Mouse (Mus musculus) heart, embryonic 16.5 days (tissue): ENCODE measurements around the gene Cers5. TPM values are rescaled to one million over a fixed set of nuclear protein-coding genes. Genes with fewer than 3 reads are reported as not detected.

Experiments used
- ATAC-seq: fragments of 200-750 bp; cut with Nextera tagmentation; replicated peaks from 2 replicates; pipeline ENCODE4 v1.8.0; 2017; ENCODE audit warnings: moderate number of reproducible peaks; ENCODE audit not compliant: insufficient read depth, low FRiP score; ENCODE audit errors: extremely low read depth
- H3K27ac ChIP-seq: fragments of 300-500 bp; sonication (generic); 2 replicates; pipeline ENCODE4 v1.5.1; 2014; ENCODE audit warnings: mild to moderate bottlenecking, low read length, control low read depth, moderate library complexity
- H3K27me3 ChIP-seq: fragments of 300-500 bp; sonication (generic); 2 replicates; pipeline ENCODE4 v1.6.1; 2014; ENCODE audit warnings: low read length, mixed read lengths; ENCODE audit not compliant: control insufficient read depth, insufficient read depth
- H3K36me3 ChIP-seq: fragments of 300-500 bp; sonication (generic); 2 replicates; pipeline ENCODE4 v1.6.1; 2014; ENCODE audit not compliant: control insufficient read depth, insufficient read depth
- H3K4me1 ChIP-seq: fragments of 300-500 bp; sonication (generic); 2 replicates; pipeline ENCODE4 v1.6.1; 2014; ENCODE audit warnings: low read length, mixed read lengths; ENCODE audit not compliant: control insufficient read depth, insufficient read depth
- H3K4me2 ChIP-seq: fragments of 300-500 bp; sonication (generic); 2 replicates; pipeline ENCODE4 v1.6.1; 2014; ENCODE audit warnings: low read depth, mild to moderate bottlenecking, control low read depth, low read length
- H3K4me3 ChIP-seq: fragments of 300-500 bp; sonication (generic); 2 replicates; pipeline ENCODE4 v1.5.1; 2014; ENCODE audit warnings: mild to moderate bottlenecking, control low read depth, low read length
- H3K9ac ChIP-seq: fragments of 300-500 bp; sonication (generic); 2 replicates; pipeline ENCODE4 v1.6.1; 2014; ENCODE audit warnings: low read length, control low read depth
- H3K9me3 ChIP-seq: fragments of 300-500 bp; sonication (generic); replicated peaks from 2 replicates; pipeline ENCODE4 v1.6.1; 2016; ENCODE audit warnings: low read length; ENCODE audit not compliant: control insufficient read depth
- WGBS: fragments of 180-500 bp; shearing (Covaris S2); extraction: QIAGEN DNeasy Blood & Tissue Kit; methylation state at CpG from one replicate; pipeline ENCODE4 v1.1.7; 2014; 5-methylcytosine and 5-hydroxymethylcytosine counted together
- polyA plus RNA-seq: library from polyadenylated mRNA; unstranded; fragments of >200 nt; fragmentation: Nextera tagmentation; extraction: Ambion mirVana; gene quantifications from 2 replicates; pipeline ENCODE4 v1.2.1, GENCODE M21; 2015

Gene Cers5
- polyA plus RNA-seq, 1 experiment from 2014 or later = 50.7 TPM

DNA sequence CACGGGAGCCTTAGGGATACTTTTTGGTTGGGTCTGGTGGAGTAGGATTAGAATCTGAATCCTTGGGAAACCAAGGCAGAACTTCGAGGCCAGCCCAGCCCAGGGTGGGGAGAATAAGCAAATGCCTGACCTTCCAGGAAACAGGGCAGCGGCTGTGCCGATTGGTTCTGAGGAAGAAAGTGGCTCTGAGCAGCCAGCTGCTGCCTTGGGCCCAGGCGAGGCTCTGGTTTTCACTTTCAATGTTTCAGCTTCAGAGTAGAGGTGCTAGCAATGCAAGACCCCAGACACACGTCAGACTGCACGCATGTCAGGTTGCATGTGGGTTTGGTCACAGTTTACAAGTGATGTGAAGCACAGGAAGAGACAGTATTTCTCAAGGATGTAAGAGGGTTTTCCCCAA lies 39.4 kb upstream of the Cers5 start:
- Histone ChIP-seq H3K9ac (no peak overlapping the region), H3K4me3 (no peak overlapping the region), H3K27ac (no peak overlapping the region; the same call in 1 of the 2 replicates), H3K4me1 (peaks cover 21% of the 10 kb centered on the region), H3K9me3 (peaks cover 3% of the 10 kb centered on the region; the same call in 1 of the 2 replicates), H3K4me2 (no peak overlapping the region), H3K36me3 (peaks cover 12% of the 10 kb centered on the region), H3K27me3 (no peaks in the 10 kb centered on the region)
- 63% methylated on average over 7 of the region's 7 CpGs for WGBS
- no peak for ATAC-seq

- WGBS = 51% methylated on average over 21 of the region's 21 CpGs
- peaks cover 11% of the 10 kb centered on the region for H3K36me3 ChIP-seq
- no peak overlapping the region for H3K4me3 ChIP-seq
- 0 out of 2 replicates have a peak overlapping the region, but pooled peaks have one; percentile 1 for H3K9ac ChIP-seq
- peak overlapping the region; percentile 32 for H3K27ac ChIP-seq
- no peaks in the 10 kb centered on the region for H3K27me3 ChIP-seq
- peak overlapping the region; percentile 3; the same call in 1 of the 2 replicates for H3K4me2 ChIP-seq
- no peak for ATAC-seq
- H3K4me1 ChIP-seq = peaks cover 23% of the 10 kb centered on the region
- no peaks in the 10 kb centered on the region for H3K9me3 ChIP-seq
These were observed 35.4 kb upstream of the Cers5 start for GRCm38 (mm10) chr15:99807776-99808735.

DNA sequence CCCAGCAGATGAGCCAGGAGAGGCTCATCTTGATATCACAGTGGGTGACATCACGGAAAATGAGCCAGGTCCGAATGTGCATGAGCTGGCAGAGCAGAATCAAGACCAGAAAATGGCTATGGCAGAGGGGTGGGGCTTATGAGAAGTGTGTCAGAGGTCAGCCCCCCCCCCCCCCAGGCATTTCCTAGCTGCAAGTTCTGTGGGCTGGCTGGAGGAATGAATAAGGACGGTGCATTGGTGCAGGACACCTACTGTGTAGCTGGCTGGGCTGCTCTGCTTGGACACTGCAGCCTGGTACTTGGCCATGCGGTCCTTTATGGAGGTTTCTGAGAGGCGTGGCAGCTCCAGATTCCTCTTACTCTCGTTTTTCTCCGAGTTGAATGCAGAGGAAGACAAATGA lies 33.5 kb upstream of the Cers5 start:
- peaks cover 32% of the 10 kb centered on the region for H3K4me1 ChIP-seq
- H3K27ac ChIP-seq = no peak overlapping the region
- no peaks in the 10 kb centered on the region for H3K9me3 ChIP-seq
- no peak overlapping the region for H3K4me2 ChIP-seq
- 47% methylated on average over 7 of the region's 7 CpGs for WGBS
- ATAC-seq = no peak
- no peak overlapping the region for H3K9ac ChIP-seq
- H3K27me3 ChIP-seq = no peaks in the 10 kb centered on the region
- H3K36me3 ChIP-seq = peaks cover 11% of the 10 kb centered on the region
- no peak overlapping the region for H3K4me3 ChIP-seq

GRCm38 (mm10) chr15:99805673-99806072 lies 33.0 kb upstream of the Cers5 start:
- 97% methylated on average over 4 of the region's 4 CpGs for WGBS
- Histone ChIP-seq H3K9ac (no peak overlapping the region), H3K4me3 (no peak overlapping the region), H3K27ac (no peak overlapping the region), H3K4me2 (no peak overlapping the region), H3K27me3 (no peaks in the 10 kb centered on the region), H3K4me1 (peaks cover 32% of the 10 kb centered on the region), H3K36me3 (peaks cover 11% of the 10 kb centered on the region), H3K9me3 (no peaks in the 10 kb centered on the region)
- ATAC-seq = no peak

DNA sequence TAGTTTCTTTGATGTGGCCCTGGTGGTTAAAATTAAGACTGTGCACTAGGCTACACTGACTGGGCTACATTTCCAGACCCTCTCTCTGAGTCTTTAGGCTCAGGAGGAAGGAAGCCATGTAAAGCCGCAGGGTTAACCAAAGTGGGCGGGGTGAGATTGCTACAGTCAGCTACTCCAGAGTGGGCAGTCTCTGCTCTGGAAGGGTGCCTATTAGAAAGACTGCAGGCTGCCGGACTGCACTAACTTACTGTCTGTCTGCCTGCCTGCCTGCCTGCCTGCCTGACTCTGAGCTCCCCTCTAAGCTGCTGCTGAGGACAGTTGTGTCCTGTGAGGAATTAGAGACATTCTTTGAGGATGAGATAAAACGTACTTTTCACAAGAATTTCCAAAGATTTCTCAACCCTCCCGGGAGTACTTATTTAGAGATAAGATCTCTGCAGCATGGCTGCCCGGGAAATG lies 30.5 kb upstream of the Cers5 start:
- peak overlapping the region; percentile 40 for H3K27ac ChIP-seq
- H3K4me3 ChIP-seq = no peak overlapping the region
- 11% methylated on average over 6 of the region's 6 CpGs for WGBS
- peak; percentile 72 for ATAC-seq
- H3K4me1 ChIP-seq = peaks cover 28% of the 10 kb centered on the region
- no peak overlapping the region for H3K9ac ChIP-seq
- H3K9me3 ChIP-seq = no peaks in the 10 kb centered on the region
- H3K27me3 ChIP-seq = no peaks in the 10 kb centered on the region
- H3K4me2 ChIP-seq = peak overlapping the region; percentile 1; the same call in 1 of the 2 replicates
- peaks cover 16% of the 10 kb centered on the region for H3K36me3 ChIP-seq

GRCm38 (mm10) chr15:99801885-99802572 lies 29.3 kb upstream of the Cers5 start:
- 36% methylated on average over 24 of the region's 24 CpGs for WGBS
- 0 out of 2 replicates have a peak, but pooled peaks have one; percentile 37 for ATAC-seq
- Histone ChIP-seq H3K4me2 (peak overlapping the region; percentile 47), H3K36me3 (peaks cover 20% of the 10 kb centered on the region), H3K27ac (peak overlapping the region; percentile 83), H3K4me1 (peaks cover 18% of the 10 kb centered on the region), H3K9me3 (no peaks in the 10 kb centered on the region), H3K27me3 (no peaks in the 10 kb centered on the region), H3K4me3 (peak overlapping the region; percentile 16; the same call in 1 of the 2 replicates), H3K9ac (peak overlapping the region; percentile 28; the same call in 1 of the 2 replicates)

DNA sequence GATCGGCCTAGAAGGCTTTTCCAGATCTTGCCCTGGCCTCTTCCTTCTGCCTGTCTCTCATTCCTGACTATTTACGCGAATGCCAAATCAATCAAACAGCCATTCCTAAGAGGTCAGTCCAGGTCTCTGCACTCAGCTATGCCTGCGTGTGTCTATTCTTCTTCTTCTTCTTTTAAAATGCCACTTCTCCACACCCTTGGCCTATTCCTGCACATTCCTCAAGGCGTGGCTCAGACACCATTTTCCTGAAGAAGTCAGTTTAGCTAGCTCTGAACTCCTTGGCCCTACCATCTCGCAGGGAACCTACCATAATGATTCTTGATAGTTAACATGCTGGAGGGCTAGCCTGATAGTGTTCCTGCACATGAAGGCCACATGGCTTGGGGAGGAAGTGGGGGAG lies 27.0 kb upstream of the Cers5 start:
- ATAC-seq = no peak
- Histone ChIP-seq H3K27me3 (no peaks in the 10 kb centered on the region), H3K27ac (no peak overlapping the region), H3K36me3 (peaks cover 19% of the 10 kb centered on the region), H3K4me2 (no peak overlapping the region), H3K4me1 (peaks cover 18% of the 10 kb centered on the region), H3K9ac (no peak overlapping the region), H3K9me3 (no peaks in the 10 kb centered on the region), H3K4me3 (no peak overlapping the region)
- 75% methylated on average over 6 of the region's 6 CpGs for WGBS

GRCm38 (mm10) chr15:99797898-99798297 lies 25.2 kb upstream of the Cers5 start:
- Histone ChIP-seq H3K9me3 (no peaks in the 10 kb centered on the region), H3K27ac (no peak overlapping the region)
- WGBS = 66% methylated on average over 5 of the region's 5 CpGs

More at GRCm38 (mm10) chr15:99797898-99798297, 25.2 kb upstream of the Cers5 start:
- Histone ChIP-seq H3K36me3 (peaks cover 23% of the 10 kb centered on the region), H3K4me3 (no peak overlapping the region), H3K9ac (no peak overlapping the region), H3K4me2 (no peak overlapping the region), H3K4me1 (peaks cover 10% of the 10 kb centered on the region), H3K27me3 (no peaks in the 10 kb centered on the region)
- ATAC-seq = no peak
